Mouse (Mus musculus) G1E (cell line): ENCODE measurements around the gene Akr7a5.

Experiments used
- CTCF ChIP-seq: IDR thresholded peaks from 2 replicates; pipeline ENCODE4 v1.5.1; 2012; ENCODE audit warnings: low read depth, low read length, inconsistent platforms, mixed read lengths
- GATA1 ChIP-seq: IDR thresholded peaks from 2 replicates; pipeline ENCODE4 v1.6.1; 2012; ENCODE audit warnings: borderline replicate concordance, low read length, inconsistent platforms, mixed read lengths
- GATA2 ChIP-seq: IDR thresholded peaks from 2 replicates; pipeline ENCODE4 v1.6.1; 2012; ENCODE audit warnings: low read depth, low read length, inconsistent platforms, borderline replicate concordance
- POLR2AphosphoS5 ChIP-seq: IDR thresholded peaks from 2 replicates; pipeline ENCODE4 v1.6.1; 2012; ENCODE audit warnings: low read depth, low read length, inconsistent platforms; ENCODE audit not compliant: insufficient replicate concordance
- TAL1 ChIP-seq: conservative IDR thresholded peaks from 2 replicates; pipeline ENCODE4 v1.6.1; 2012; ENCODE audit warnings: low read depth, low read length, inconsistent platforms, mixed read lengths

- peak; percentile 87 for TF ChIP-seq CTCF
- TF ChIP-seq GATA1 = no peak
- TF ChIP-seq POLR2AphosphoS5 = no peak
- no peak for TF ChIP-seq GATA2
- TF ChIP-seq TAL1 = no peak
Observed at GRCm38 (mm10) chr4:139336822-139337483, 26.4 kb downstream of the Akr7a5 start.
